Mouse (Mus musculus) forebrain, embryonic 12.5 days (tissue): ENCODE data around the gene Tmem163. TPM values are rescaled to one million over a fixed set of nuclear protein-coding genes. Genes with fewer than 3 reads are reported as not detected.
A peak's percentile ranks its signal among the peaks of the same experiment; 100 is the strongest.

ENCODE experiments used
- ATAC-seq: fragments of 200-750 bp; cut with Nextera tagmentation; 2 replicates; pipeline ENCODE4 v1.8.0; 2017; ENCODE audit warnings: moderate TSS enrichment; ENCODE audit not compliant: low FRiP score
- H3K27ac ChIP-seq: fragments of 300-500 bp; sonication (generic); 2 replicates; pipeline ENCODE4 v1.5.1; 2016; ENCODE audit warnings: mild to moderate bottlenecking
- H3K27me3 ChIP-seq: fragments of 300-500 bp; sonication (generic); 2 replicates; pipeline ENCODE4 v1.6.1; 2016; ENCODE audit warnings: mild to moderate bottlenecking
- H3K36me3 ChIP-seq: fragments of 300-500 bp; sonication (generic); replicated peaks from 2 replicates; pipeline ENCODE4 v1.6.1; 2016; ENCODE audit warnings: mild to moderate bottlenecking
- H3K4me1 ChIP-seq: fragments of 300-500 bp; sonication (generic); 2 replicates; pipeline ENCODE4 v1.6.1; 2016
- H3K4me2 ChIP-seq: fragments of 300-500 bp; sonication (generic); 2 replicates; pipeline ENCODE4 v1.6.1; 2016; ENCODE audit warnings: mild to moderate bottlenecking, moderate library complexity
- H3K4me3 ChIP-seq: fragments of 300-500 bp; sonication (generic); replicated peaks from 2 replicates; pipeline ENCODE4 v1.5.1; 2016; ENCODE audit warnings: mild to moderate bottlenecking
- H3K9ac ChIP-seq: fragments of 300-500 bp; sonication (generic); 2 replicates; pipeline ENCODE4 v1.6.1; 2016; ENCODE audit warnings: mild to moderate bottlenecking
- H3K9me3 ChIP-seq: fragments of 300-500 bp; sonication (generic); 2 replicates; pipeline ENCODE4 v1.6.1; 2016
- WGBS: fragments of 180-500 bp; shearing (Covaris S2); methylation state at CpG from one replicate; pipeline ENCODE4 v1.1.7; 2016; 5-methylcytosine and 5-hydroxymethylcytosine counted together
- polyA plus RNA-seq: library from polyadenylated mRNA; unstranded; fragments of >200 nt; fragmentation: Nextera tagmentation; extraction: Ambion mirVana; gene quantifications from 2 replicates; pipeline ENCODE4 v1.2.1, GENCODE M21; 2016

Tmem163 gene
- polyA plus RNA-seq, 1 experiment from 2014 or later: 29.9 TPM

DNA sequence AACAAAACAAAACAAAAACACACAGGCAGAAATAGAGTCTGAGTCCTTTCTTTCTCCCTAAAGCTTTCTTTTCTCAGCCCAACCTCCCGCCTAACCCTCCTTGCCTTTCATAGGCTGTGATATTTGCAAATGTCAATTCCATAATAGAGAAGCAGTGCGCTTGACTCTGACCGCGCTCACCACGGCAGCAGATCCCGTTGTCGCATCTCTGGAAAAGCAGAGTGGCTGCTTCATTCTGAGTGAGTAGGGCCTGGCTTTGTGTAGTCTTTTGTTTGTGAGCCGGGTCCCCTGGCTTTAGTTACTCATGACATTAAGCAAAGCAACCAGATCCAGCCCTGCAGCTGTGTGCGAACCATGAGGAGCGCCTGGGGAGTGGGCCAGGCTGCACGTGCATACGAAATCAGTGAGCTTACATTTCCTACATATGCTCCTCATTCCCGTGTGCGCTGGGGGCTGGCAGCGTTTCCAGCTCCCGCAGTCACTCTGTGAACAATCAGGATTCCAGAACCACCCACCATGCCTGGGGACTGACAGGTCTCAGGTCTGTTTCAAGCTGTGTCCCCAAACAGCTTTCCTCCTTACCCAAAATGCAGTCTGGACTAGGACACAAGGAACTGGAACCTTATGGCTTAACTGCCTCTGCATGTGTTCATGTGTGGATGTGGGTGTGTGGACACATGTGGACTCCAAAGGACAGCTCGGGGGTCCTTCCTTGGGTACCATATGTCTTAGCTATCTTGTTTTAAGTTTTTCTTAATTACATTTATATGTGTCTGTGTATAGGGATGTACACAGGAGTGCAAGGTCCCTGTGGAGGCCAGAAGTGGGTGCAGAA lies 141.9 kb downstream of the Tmem163 start:
- Histone ChIP-seq H3K9me3 (no peaks in the 10 kb centered on the region), H3K4me1 (peaks cover 38% of the 10 kb centered on the region), H3K4me3 (peak overlapping the region; percentile 9; the same call in 1 of the 2 replicates), H3K9ac (peak overlapping the region; percentile 26; the same call in 1 of the 2 replicates), H3K27me3 (peaks cover 81% of the 10 kb centered on the region), H3K36me3 (no peaks in the 10 kb centered on the region), H3K4me2 (peak overlapping the region; percentile 43), H3K27ac (peak overlapping the region; percentile 78)
- peak; percentile 77 for ATAC-seq
- 5% methylated on average over 17 of the region's 17 CpGs for WGBS

- Histone ChIP-seq H3K27ac (peak overlapping the region; percentile 78), H3K4me3 (no peak overlapping the region), H3K4me1 (peaks cover 44% of the 10 kb centered on the region), H3K36me3 (no peaks in the 10 kb centered on the region), H3K4me2 (peak overlapping the region; percentile 43), H3K27me3 (peaks cover 73% of the 10 kb centered on the region), H3K9ac (peak overlapping the region; percentile 26; the same call in 1 of the 2 replicates), H3K9me3 (no peaks in the 10 kb centered on the region)
- 0 out of 2 replicates have a peak, but pooled peaks have one; percentile 27 for ATAC-seq
- WGBS: 48% methylated on average over 5 of the region's 5 CpGs
Observed at GRCm38 (mm10) chr1:127536448-127536847, 142.9 kb downstream of the Tmem163 start.

- Histone ChIP-seq H3K4me2 (peak overlapping the region; percentile 10), H3K9me3 (no peaks in the 10 kb centered on the region), H3K4me1 (peaks cover 41% of the 10 kb centered on the region), H3K36me3 (no peaks in the 10 kb centered on the region), H3K9ac (no peak overlapping the region), H3K27me3 (peaks cover 75% of the 10 kb centered on the region), H3K4me3 (no peak overlapping the region), H3K27ac (peak overlapping the region; percentile 84)
- WGBS: 61% methylated on average over 5 of the region's 5 CpGs
- ATAC-seq: peak; percentile 22
Observed at GRCm38 (mm10) chr1:127531723-127532122, 147.6 kb downstream of the Tmem163 start.

- WGBS: 12% methylated on average over 14 of the region's 14 CpGs
- Histone ChIP-seq H3K27ac (peak overlapping the region; percentile 84), H3K9ac (0 out of 2 replicates have a peak overlapping the region, but pooled peaks have one; percentile 14), H3K4me2 (peak overlapping the region; percentile 10), H3K27me3 (peaks cover 70% of the 10 kb centered on the region), H3K4me3 (no peak overlapping the region), H3K36me3 (no peaks in the 10 kb centered on the region), H3K4me1 (peaks cover 34% of the 10 kb centered on the region), H3K9me3 (no peaks in the 10 kb centered on the region)
- peak; percentile 95 for ATAC-seq
Observed at GRCm38 (mm10) chr1:127530849-127531580, 148.3 kb downstream of the Tmem163 start.

GRCm38 (mm10) chr1:127523364-127523763 lies 156.0 kb downstream of the Tmem163 start:
- Histone ChIP-seq H3K4me1 (no peaks in the 10 kb centered on the region), H3K27ac (no peak overlapping the region), H3K4me3 (no peak overlapping the region), H3K9me3 (no peaks in the 10 kb centered on the region), H3K4me2 (no peak overlapping the region), H3K36me3 (no peaks in the 10 kb centered on the region), H3K27me3 (peaks cover 38% of the 10 kb centered on the region), H3K9ac (no peak overlapping the region)
- 0 out of 2 replicates have a peak, but pooled peaks have one; percentile 20 for ATAC-seq
- 87% methylated on average over 8 of the region's 8 CpGs for WGBS

GRCm38 (mm10) chr1:127514888-127515287 lies 164.5 kb downstream of the Tmem163 start:
- H3K27me3 ChIP-seq: no peaks in the 10 kb centered on the region
- H3K4me1 ChIP-seq: no peaks in the 10 kb centered on the region
- 0 out of 2 replicates have a peak, but pooled peaks cover 7% of the 10 kb centered on the region for H3K36me3 ChIP-seq
- no peak overlapping the region for H3K9ac ChIP-seq
- ATAC-seq: no peak
- H3K4me3 ChIP-seq: no peak overlapping the region
- 93% methylated on average over 10 of the region's 10 CpGs for WGBS
- H3K9me3 ChIP-seq: no peaks in the 10 kb centered on the region; the same call in 1 of the 2 replicates
- no peak overlapping the region for H3K4me2 ChIP-seq
- H3K27ac ChIP-seq: no peak overlapping the region

DNA sequence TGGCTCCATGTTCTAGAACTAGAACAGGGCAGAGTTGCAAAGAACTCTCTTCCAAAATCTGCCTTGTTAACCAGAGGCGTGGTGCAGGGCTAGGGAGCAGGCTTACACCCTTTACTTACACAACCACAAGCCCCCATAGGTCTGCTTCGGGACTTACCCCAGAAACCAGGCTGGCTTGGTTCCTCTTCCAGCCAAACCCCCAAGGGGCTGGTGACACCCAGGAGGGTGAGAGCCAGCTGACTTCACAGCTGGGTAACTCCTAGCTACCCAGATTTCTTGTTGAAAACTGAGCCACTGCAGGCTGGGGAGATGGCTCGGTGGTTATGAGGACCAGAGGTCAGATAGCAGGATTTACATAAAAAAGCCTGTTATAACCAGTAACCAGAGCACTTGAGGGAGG lies 164.9 kb downstream of the Tmem163 start:
- H3K9ac ChIP-seq: no peak overlapping the region
- H3K27ac ChIP-seq: no peak overlapping the region
- H3K4me2 ChIP-seq: no peak overlapping the region
- no peak for ATAC-seq
- no peak overlapping the region for H3K4me3 ChIP-seq
- WGBS: 91% methylated on average over 3 of the region's 3 CpGs
- no peaks in the 10 kb centered on the region for H3K27me3 ChIP-seq
- no peaks in the 10 kb centered on the region; the same call in 1 of the 2 replicates for H3K9me3 ChIP-seq
- 0 out of 2 replicates have a peak, but pooled peaks cover 7% of the 10 kb centered on the region for H3K36me3 ChIP-seq
- H3K4me1 ChIP-seq: no peaks in the 10 kb centered on the region

DNA sequence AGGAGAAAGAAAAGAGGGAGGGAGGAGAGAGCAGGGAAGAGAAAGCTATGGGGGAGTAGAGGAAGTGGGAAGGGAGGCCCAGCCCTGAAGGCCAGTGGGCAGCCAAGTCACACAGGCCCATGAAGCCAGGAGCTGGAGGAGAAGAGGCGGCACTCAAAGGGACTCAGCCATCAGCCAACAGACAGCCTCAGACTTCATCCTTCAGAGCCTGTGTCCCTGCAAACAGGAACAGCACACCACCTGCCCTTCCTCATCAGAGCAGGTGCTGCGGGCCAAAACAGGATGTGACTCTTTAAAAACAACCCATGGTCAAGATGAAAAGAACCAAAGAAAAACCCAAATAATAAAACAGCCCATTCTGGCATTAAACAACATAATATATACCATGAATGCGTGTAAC lies 165.7 kb downstream of the Tmem163 start:
- Histone ChIP-seq H3K36me3 (0 out of 2 replicates have a peak, but pooled peaks cover 7% of the 10 kb centered on the region), H3K27ac (no peak overlapping the region)

DNA sequence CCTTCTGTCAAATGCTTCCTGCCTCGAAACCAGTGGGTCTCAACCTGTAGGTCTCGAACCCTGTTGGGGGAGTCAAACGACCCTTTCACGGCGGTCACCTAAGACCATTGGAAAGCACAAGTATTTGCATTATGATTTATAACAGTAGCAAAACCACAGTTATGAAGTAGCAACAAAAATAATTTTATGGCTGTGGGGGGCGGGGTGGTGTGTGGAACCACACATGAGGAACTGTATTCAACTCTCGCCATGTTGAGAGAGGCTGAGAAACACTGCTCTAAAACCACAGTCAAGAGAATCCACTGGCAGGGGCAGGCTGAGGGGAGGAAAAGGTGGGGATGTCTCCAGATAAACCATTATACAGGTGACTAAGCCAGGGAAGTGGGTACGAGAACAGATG lies 166.2 kb downstream of the Tmem163 start:
- no peaks in the 10 kb centered on the region for H3K4me1 ChIP-seq
- no peak overlapping the region for H3K4me3 ChIP-seq
- no peak overlapping the region for H3K9ac ChIP-seq
- H3K27ac ChIP-seq: no peak overlapping the region
- no peaks in the 10 kb centered on the region; the same call in 1 of the 2 replicates for H3K9me3 ChIP-seq
- H3K36me3 ChIP-seq: 0 out of 2 replicates have a peak, but pooled peaks cover 7% of the 10 kb centered on the region
- H3K27me3 ChIP-seq: no peaks in the 10 kb centered on the region
- WGBS: 91% methylated on average over 8 of the region's 8 CpGs
- H3K4me2 ChIP-seq: no peak overlapping the region
- ATAC-seq: no peak

More for the DNA sequence above, 165.7 kb downstream of the Tmem163 start:
- no peaks in the 10 kb centered on the region for H3K27me3 ChIP-seq
- WGBS: 89% methylated on average over 3 of the region's 3 CpGs
- no peak overlapping the region for H3K9ac ChIP-seq
- no peak overlapping the region for H3K4me2 ChIP-seq
- H3K9me3 ChIP-seq: no peaks in the 10 kb centered on the region; the same call in 1 of the 2 replicates
- no peak for ATAC-seq
- no peak overlapping the region for H3K4me3 ChIP-seq
- H3K4me1 ChIP-seq: no peaks in the 10 kb centered on the region

- no peaks in the 10 kb centered on the region for H3K27me3 ChIP-seq
- no peaks in the 10 kb centered on the region; the same call in 1 of the 2 replicates for H3K9me3 ChIP-seq
- H3K4me1 ChIP-seq: 0 out of 2 replicates have a peak, but pooled peaks cover under 1% of the 10 kb centered on the region
- H3K4me2 ChIP-seq: no peak overlapping the region
- 87% methylated on average over 6 of the region's 6 CpGs for WGBS
- H3K27ac ChIP-seq: no peak overlapping the region
- H3K4me3 ChIP-seq: no peak overlapping the region
- H3K36me3 ChIP-seq: 0 out of 2 replicates have a peak, but pooled peaks cover 7% of the 10 kb centered on the region
- no peak for ATAC-seq
- no peak overlapping the region for H3K9ac ChIP-seq
Observed at GRCm38 (mm10) chr1:127512709-127513108, 166.6 kb downstream of the Tmem163 start.

- 84% methylated on average over 6 of the region's 6 CpGs for WGBS
- Histone ChIP-seq H3K4me3 (no peak overlapping the region), H3K27ac (no peak overlapping the region), H3K9me3 (no peaks in the 10 kb centered on the region; the same call in 1 of the 2 replicates), H3K4me1 (peaks cover 11% of the 10 kb centered on the region), H3K36me3 (0 out of 2 replicates have a peak, but pooled peaks cover 5% of the 10 kb centered on the region), H3K9ac (no peak overlapping the region), H3K4me2 (no peak overlapping the region), H3K27me3 (0 out of 2 replicates have a peak, but pooled peaks cover 4% of the 10 kb centered on the region)
- ATAC-seq: no peak
Observed at GRCm38 (mm10) chr1:127511362-127511761, 168.0 kb downstream of the Tmem163 start.

- Histone ChIP-seq H3K4me1 (peaks cover 11% of the 10 kb centered on the region), H3K27me3 (0 out of 2 replicates have a peak, but pooled peaks cover 4% of the 10 kb centered on the region), H3K36me3 (no peaks in the 10 kb centered on the region), H3K9ac (no peak overlapping the region), H3K27ac (peak overlapping the region; percentile 61), H3K4me3 (no peak overlapping the region), H3K9me3 (no peaks in the 10 kb centered on the region), H3K4me2 (no peak overlapping the region)
- 0 out of 2 replicates have a peak, but pooled peaks have one; percentile 15 for ATAC-seq
- WGBS: 78% methylated on average over 8 of the region's 8 CpGs
Observed at GRCm38 (mm10) chr1:127508921-127509320, 170.4 kb downstream of the Tmem163 start.
